Mouse (Mus musculus) testis, adult 2 months (tissue): ENCODE data around the gene Lonp2. TPM values are rescaled to one million over a fixed set of nuclear protein-coding genes. Genes with fewer than 3 reads are reported as not detected.

Source experiments
- H3K27ac ChIP-seq: fragments of 200-500 bp; 2 replicates; pipeline ENCODE4 v1.5.1; 2012; ENCODE audit warnings: low read depth, low read length; ENCODE audit not compliant: control insufficient read depth, insufficient read depth
- H3K27me3 ChIP-seq: fragments of 200-500 bp; 2 replicates; pipeline ENCODE4 v1.6.1; 2012; ENCODE audit warnings: mild to moderate bottlenecking, low read length, moderate library complexity; ENCODE audit not compliant: control insufficient read depth, insufficient read depth
- H3K36me3 ChIP-seq: fragments of 200-500 bp; 2 replicates; pipeline ENCODE4 v1.6.1; 2012; ENCODE audit warnings: mild to moderate bottlenecking, low read length; ENCODE audit not compliant: control insufficient read depth, insufficient read depth
- H3K4me1 ChIP-seq: fragments of 200-500 bp; 2 replicates; pipeline ENCODE4 v1.6.1; 2012; ENCODE audit warnings: low read length; ENCODE audit not compliant: control insufficient read depth, insufficient read depth
- H3K4me3 ChIP-seq: fragments of 200-500 bp; 2 replicates; pipeline ENCODE4 v1.5.1; 2012; ENCODE audit warnings: low read depth, mild to moderate bottlenecking, low read length, moderate library complexity, mixed read lengths; ENCODE audit not compliant: control insufficient read depth
- CTCF ChIP-seq: fragments of 200-500 bp; IDR thresholded peaks from 2 replicates; pipeline ENCODE4 v1.5.1; 2012; ENCODE audit warnings: low read depth, mild to moderate bottlenecking, inconsistent platforms, low read length, moderate library complexity; ENCODE audit not compliant: control insufficient read depth, insufficient read depth, insufficient replicate concordance
- POLR2A ChIP-seq: fragments of 200-500 bp; IDR thresholded peaks from 2 replicates; pipeline ENCODE4 v1.6.1; 2012; ENCODE audit warnings: low read depth, mild to moderate bottlenecking, inconsistent platforms, low read length, moderate library complexity; ENCODE audit not compliant: control insufficient read depth
- polyA plus RNA-seq: library from polyadenylated mRNA; depleted of rRNA; stranded (reverse); fragments of >200 nt; gene quantifications from 2 replicates; pipeline ENCODE4 v1.2.3, GENCODE M21; 2012

Gene Lonp2
- polyA plus RNA-seq, 1 experiment = 19.1 TPM

DNA sequence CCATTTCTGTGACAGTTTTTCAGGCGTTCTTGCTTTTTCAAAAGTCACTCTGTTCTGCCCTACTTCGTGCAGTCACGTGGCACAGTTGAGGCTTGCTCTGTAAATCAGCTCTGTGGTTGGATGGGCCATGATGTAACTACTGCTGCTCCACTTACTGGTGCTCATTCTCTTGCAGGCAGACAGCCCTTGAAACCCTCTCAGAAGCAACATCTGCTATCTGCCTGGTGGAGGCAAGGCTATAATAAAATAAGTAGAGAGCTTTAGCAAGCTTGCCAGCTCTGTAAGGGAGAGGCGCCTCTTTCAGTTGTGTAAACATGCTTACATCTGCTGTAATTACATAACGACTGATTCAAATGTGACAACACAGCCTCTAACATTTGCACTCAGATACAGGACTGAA lies 27.6 kb downstream of the Lonp2 start:
- TF ChIP-seq CTCF (no peak), POLR2A (no peak)
- Histone ChIP-seq H3K4me1 (no peaks in the 10 kb centered on the region), H3K36me3 (no peaks in the 10 kb centered on the region; the same call in 1 of the 2 replicates), H3K4me3 (no peak overlapping the region), H3K27me3 (no peaks in the 10 kb centered on the region), H3K27ac (no peak overlapping the region)

DNA sequence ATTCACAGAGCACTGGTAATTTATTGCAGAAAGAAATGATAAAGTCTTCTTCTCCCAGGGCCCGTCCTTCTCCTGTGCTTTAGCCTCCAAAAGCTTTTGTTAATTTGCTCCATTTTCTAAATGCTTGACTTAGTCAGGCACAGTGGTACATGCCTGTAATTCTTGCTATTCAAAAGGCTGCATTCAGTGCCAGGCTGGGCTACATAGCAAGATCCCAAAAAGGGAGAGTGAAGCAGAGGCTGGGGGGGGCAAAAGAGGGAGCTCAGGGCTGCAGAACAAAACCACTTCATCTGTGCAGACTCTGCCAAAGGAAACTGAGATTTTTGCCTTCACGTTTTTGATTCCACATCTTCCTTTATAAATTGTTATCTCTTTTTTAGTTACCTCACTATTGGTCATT lies 28.7 kb downstream of the Lonp2 start:
- Histone ChIP-seq H3K4me3 (no peak overlapping the region), H3K36me3 (no peaks in the 10 kb centered on the region; the same call in 1 of the 2 replicates), H3K27me3 (no peaks in the 10 kb centered on the region), H3K27ac (no peak overlapping the region), H3K4me1 (no peaks in the 10 kb centered on the region)
- TF ChIP-seq CTCF (no peak), POLR2A (no peak)

- Histone ChIP-seq H3K36me3 (no peaks in the 10 kb centered on the region; the same call in 1 of the 2 replicates), H3K27me3 (no peaks in the 10 kb centered on the region), H3K4me1 (no peaks in the 10 kb centered on the region), H3K27ac (no peak overlapping the region), H3K4me3 (no peak overlapping the region)
- TF ChIP-seq POLR2A (no peak), CTCF (no peak)
Measured at GRCm38 (mm10) chr8:86654578-86654977, 30.7 kb downstream of the Lonp2 start.

DNA sequence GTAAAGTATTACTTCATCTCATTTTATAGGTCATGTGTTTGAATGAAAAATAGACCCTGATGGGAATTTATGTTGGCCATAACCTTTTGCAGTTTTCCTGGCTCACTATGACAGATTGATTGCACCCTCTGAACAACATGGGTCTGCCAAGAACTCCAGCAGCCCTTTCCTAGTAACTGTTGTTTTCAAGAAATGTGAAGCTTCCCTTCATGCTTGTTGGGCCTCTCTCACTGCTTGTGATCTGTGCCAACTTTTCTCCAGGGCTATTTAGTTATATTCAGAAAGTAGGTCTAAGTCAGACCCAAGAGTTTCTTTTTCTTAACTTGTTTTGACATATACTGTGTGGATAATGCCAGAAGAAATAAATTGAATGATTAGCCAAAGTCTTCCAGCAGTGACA lies 44.9 kb downstream of the Lonp2 start:
- no peaks in the 10 kb centered on the region; the same call in 1 of the 2 replicates for H3K36me3 ChIP-seq
- H3K4me1 ChIP-seq = no peaks in the 10 kb centered on the region
- H3K4me3 ChIP-seq = no peak overlapping the region
- H3K27me3 ChIP-seq = no peaks in the 10 kb centered on the region
- H3K27ac ChIP-seq = no peak overlapping the region
- no peak for TF ChIP-seq POLR2A
- no peak for TF ChIP-seq CTCF

DNA sequence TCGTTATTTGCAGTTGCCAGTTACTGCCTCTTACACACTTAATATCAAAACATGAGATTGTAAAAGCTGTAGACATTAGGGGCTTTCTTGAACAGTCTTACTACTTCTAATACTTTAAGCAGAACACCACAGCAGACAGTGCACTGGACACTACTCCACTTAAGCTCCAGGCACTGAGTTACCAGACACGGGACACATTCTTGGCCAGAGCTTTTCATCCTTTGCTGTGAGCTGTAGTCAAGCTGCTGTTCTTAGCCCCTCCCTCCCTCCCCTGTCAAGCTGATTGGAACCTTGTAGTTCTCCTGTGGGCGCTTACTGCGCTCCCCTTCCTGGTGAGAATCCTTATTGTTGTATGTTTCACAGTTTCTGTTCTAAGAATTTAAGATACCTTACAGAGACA lies 45.4 kb downstream of the Lonp2 start:
- H3K4me3 ChIP-seq = no peak overlapping the region
- H3K27ac ChIP-seq = no peak overlapping the region
- H3K4me1 ChIP-seq = no peaks in the 10 kb centered on the region
- H3K27me3 ChIP-seq = no peaks in the 10 kb centered on the region
- H3K36me3 ChIP-seq = no peaks in the 10 kb centered on the region; the same call in 1 of the 2 replicates
- TF ChIP-seq CTCF = no peak
- no peak for TF ChIP-seq POLR2A

GRCm38 (mm10) chr8:86686629-86687028 lies 62.8 kb downstream of the Lonp2 start:
- no peaks in the 10 kb centered on the region for H3K27me3 ChIP-seq
- no peak for TF ChIP-seq POLR2A
- no peak for TF ChIP-seq CTCF
- no peaks in the 10 kb centered on the region for H3K36me3 ChIP-seq
- no peak overlapping the region for H3K4me3 ChIP-seq
- no peak overlapping the region for H3K27ac ChIP-seq
- H3K4me1 ChIP-seq = no peaks in the 10 kb centered on the region

DNA sequence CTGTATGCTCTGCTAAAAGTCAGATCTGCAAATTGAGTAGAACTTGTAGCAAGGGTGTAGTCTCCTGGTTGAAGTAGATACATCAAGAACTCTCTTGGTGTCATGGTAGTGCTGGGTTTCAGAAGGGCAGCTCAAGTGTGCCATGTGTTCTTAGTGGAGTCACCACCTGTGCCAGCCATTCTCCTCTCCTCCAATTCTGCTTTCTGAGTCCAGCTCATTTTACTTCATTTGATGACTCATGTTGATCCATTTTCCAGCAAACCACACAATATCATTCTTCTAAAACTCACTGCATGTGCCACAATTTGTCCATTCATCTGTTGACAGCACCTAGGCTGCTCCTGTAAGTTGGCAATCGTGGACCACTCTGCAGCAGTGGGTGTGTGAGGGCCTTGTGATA lies 68.3 kb downstream of the Lonp2 start:
- H3K4me3 ChIP-seq = no peak overlapping the region
- TF ChIP-seq CTCF (no peak), POLR2A (no peak)
- H3K4me1 ChIP-seq = peaks cover 4% of the 10 kb centered on the region
- H3K27me3 ChIP-seq = no peaks in the 10 kb centered on the region
- no peaks in the 10 kb centered on the region for H3K36me3 ChIP-seq
- H3K27ac ChIP-seq = no peak overlapping the region

DNA sequence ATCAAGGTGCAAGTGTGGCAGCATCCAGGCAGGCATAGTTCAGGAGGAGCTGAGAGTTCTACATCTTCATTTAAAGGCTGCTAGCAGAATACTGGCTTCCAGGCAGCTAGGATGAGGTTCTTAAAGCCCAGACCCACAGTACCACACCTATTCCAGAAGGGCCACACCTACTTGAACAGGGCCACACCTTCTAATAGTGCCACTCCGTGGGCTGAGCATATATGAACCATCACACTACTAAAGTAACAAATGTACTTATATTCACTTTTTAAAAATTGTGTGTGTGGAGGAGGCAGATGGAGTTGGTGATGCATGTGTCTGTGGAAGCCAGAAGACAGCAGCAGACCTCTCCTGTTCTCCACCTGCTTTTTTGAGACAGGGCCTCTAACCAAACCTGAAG lies 70.2 kb downstream of the Lonp2 start:
- no peak for TF ChIP-seq CTCF
- no peak for TF ChIP-seq POLR2A
- no peak overlapping the region for H3K4me3 ChIP-seq
- peaks cover 4% of the 10 kb centered on the region for H3K4me1 ChIP-seq
- H3K27ac ChIP-seq = no peak overlapping the region
- no peaks in the 10 kb centered on the region for H3K36me3 ChIP-seq
- H3K27me3 ChIP-seq = no peaks in the 10 kb centered on the region
